Mouse (Mus musculus): ENCODE data around the gene Atp5d. TPM values are rescaled to one million over a fixed set of nuclear protein-coding genes. Genes with fewer than 3 reads are reported as not detected.

The Atp5d gene
- polyA plus RNA-seq, 1 experiment from 2014 or later: 582 TPM

Other genes starting within 250 kb of the Atp5d start
- gene Cfd, start 247.8 kb upstream of the Atp5d start, polyA plus RNA-seq (2014; fragmentation: Nextera tagmentation; extraction: Ambion mirVana): not detected in 2 replicates
- gene Med16, start 229.7 kb upstream of the Atp5d start, polyA plus RNA-seq (2014; fragmentation: Nextera tagmentation; extraction: Ambion mirVana): 48.0 and 61.2 TPM in 2 replicates
- gene Gm26602, start 227.8 kb upstream of the Atp5d start, polyA plus RNA-seq (2014; fragmentation: Nextera tagmentation; extraction: Ambion mirVana): 4.6 and 10.8 TPM in 2 replicates
- gene Kiss1r, start 221.7 kb upstream of the Atp5d start, polyA plus RNA-seq (2014; fragmentation: Nextera tagmentation; extraction: Ambion mirVana): 0.47 and 0.61 TPM in 2 replicates
- 102 and 137 TPM in 2 replicates for gene R3hdm4, start 217.4 kb upstream of the Atp5d start, polyA plus RNA-seq (2014; fragmentation: Nextera tagmentation; extraction: Ambion mirVana)
- gene Arid3a, start 211.6 kb upstream of the Atp5d start, polyA plus RNA-seq (2014; fragmentation: Nextera tagmentation; extraction: Ambion mirVana): 12.0 and 12.3 TPM in 2 replicates
- gene Wdr18, start 178.5 kb upstream of the Atp5d start, polyA plus RNA-seq (2014; fragmentation: Nextera tagmentation; extraction: Ambion mirVana): 132 and 147 TPM in 2 replicates
- 0.19 and 0.29 TPM in 2 replicates for gene Grin3b, start 167.9 kb upstream of the Atp5d start, polyA plus RNA-seq (2014; fragmentation: Nextera tagmentation; extraction: Ambion mirVana)
- 18.8 and 27.8 TPM in 2 replicates for gene Tmem259, start 154.3 kb upstream of the Atp5d start, polyA plus RNA-seq (2014; fragmentation: Nextera tagmentation; extraction: Ambion mirVana)
- 186 and 220 TPM in 2 replicates for gene Cnn2, start 150.0 kb upstream of the Atp5d start, polyA plus RNA-seq (2014; fragmentation: Nextera tagmentation; extraction: Ambion mirVana)
- 1.8 and 2.7 TPM in 2 replicates for gene Abca7, start 142.1 kb upstream of the Atp5d start, polyA plus RNA-seq (2014; fragmentation: Nextera tagmentation; extraction: Ambion mirVana)
- 4.8 and 7.7 TPM in 2 replicates for gene Arhgap45, start 122.0 kb upstream of the Atp5d start, polyA plus RNA-seq (2014; fragmentation: Nextera tagmentation; extraction: Ambion mirVana)
- 276 and 310 TPM in 2 replicates for gene Polr2e, start 98.8 kb upstream of the Atp5d start, polyA plus RNA-seq (2014; fragmentation: Nextera tagmentation; extraction: Ambion mirVana)
- gene Gpx4, start 91.5 kb upstream of the Atp5d start, polyA plus RNA-seq (2014; fragmentation: Nextera tagmentation; extraction: Ambion mirVana): 552 and 641 TPM in 2 replicates
- 10.6 and 14.8 TPM in 2 replicates for gene Sbno2, start 33.1 kb upstream of the Atp5d start, polyA plus RNA-seq (2014; fragmentation: Nextera tagmentation; extraction: Ambion mirVana)
- 26.6 and 42.0 TPM in 2 replicates for gene Stk11, start 22.8 kb upstream of the Atp5d start, polyA plus RNA-seq (2014; fragmentation: Nextera tagmentation; extraction: Ambion mirVana)
- 8.1 and 8.4 TPM in 2 replicates for gene Cbarp, start 2.2 kb downstream of the Atp5d start, polyA plus RNA-seq (2014; fragmentation: Nextera tagmentation; extraction: Ambion mirVana)
- 42.3 and 46.2 TPM in 2 replicates for gene Midn, start 9.6 kb downstream of the Atp5d start, polyA plus RNA-seq (2014; fragmentation: Nextera tagmentation; extraction: Ambion mirVana)
- 80.0 and 104 TPM in 2 replicates for gene Cirbp, start 27.4 kb downstream of the Atp5d start, polyA plus RNA-seq (2014; fragmentation: Nextera tagmentation; extraction: Ambion mirVana)
- 10.3 and 12.1 TPM in 2 replicates for gene 1600002K03Rik, start 34.3 kb downstream of the Atp5d start, polyA plus RNA-seq (2014; fragmentation: Nextera tagmentation; extraction: Ambion mirVana)
- 15.4 and 17.3 TPM in 2 replicates for gene Efna2, start 40.9 kb downstream of the Atp5d start, polyA plus RNA-seq (2014; fragmentation: Nextera tagmentation; extraction: Ambion mirVana)
- gene Mum1, start 87.8 kb downstream of the Atp5d start, polyA plus RNA-seq (2014; fragmentation: Nextera tagmentation; extraction: Ambion mirVana): 64.4 and 65.1 TPM in 2 replicates
- 382 and 390 TPM in 2 replicates for gene Ndufs7, start 110.5 kb downstream of the Atp5d start, polyA plus RNA-seq (2014; fragmentation: Nextera tagmentation; extraction: Ambion mirVana)
- 30.2 and 33.6 TPM in 2 replicates for gene Gamt, start 122.4 kb downstream of the Atp5d start, polyA plus RNA-seq (2014; fragmentation: Nextera tagmentation; extraction: Ambion mirVana)
- 45.8 and 56.9 TPM in 2 replicates for gene Dazap1, start 122.9 kb downstream of the Atp5d start, polyA plus RNA-seq (2014; fragmentation: Nextera tagmentation; extraction: Ambion mirVana)
- gene Rps15, start 153.8 kb downstream of the Atp5d start, polyA plus RNA-seq (2014; fragmentation: Nextera tagmentation; extraction: Ambion mirVana): 1,166 and 1,350 TPM in 2 replicates
- 1.0 and 1.4 TPM in 2 replicates for gene Apc2, start 157.3 kb downstream of the Atp5d start, polyA plus RNA-seq (2014; fragmentation: Nextera tagmentation; extraction: Ambion mirVana)
- gene 2310011J03Rik, start 181.9 kb downstream of the Atp5d start, polyA plus RNA-seq (2014; fragmentation: Nextera tagmentation; extraction: Ambion mirVana): 36.1 and 40.5 TPM in 2 replicates
- gene Pcsk4, start 190.9 kb downstream of the Atp5d start, polyA plus RNA-seq (2014; fragmentation: Nextera tagmentation; extraction: Ambion mirVana): 6.2 and 8.1 TPM in 2 replicates
- 5.6 and 7.1 TPM in 2 replicates for gene Reep6, start 191.3 kb downstream of the Atp5d start, polyA plus RNA-seq (2014; fragmentation: Nextera tagmentation; extraction: Ambion mirVana)
- 1.2 and 2.7 TPM in 2 replicates for gene Adamtsl5, start 209.8 kb downstream of the Atp5d start, polyA plus RNA-seq (2014; fragmentation: Nextera tagmentation; extraction: Ambion mirVana)
- 0.62 and 0.66 TPM in 2 replicates for gene Plk5, start 217.8 kb downstream of the Atp5d start, polyA plus RNA-seq (2014; fragmentation: Nextera tagmentation; extraction: Ambion mirVana)
- 8.7 and 14.6 TPM in 2 replicates for gene Mex3d, start 249.0 kb downstream of the Atp5d start, polyA plus RNA-seq (2014; fragmentation: Nextera tagmentation; extraction: Ambion mirVana)